Mouse (Mus musculus) neural tube, embryonic 10.5 days (tissue): ENCODE measurements around the gene Tm2d1.
"Not testable (repeated sequence)": the region's sequence is repeated elsewhere in the genome, so short reads cannot be mapped to it uniquely, and the experiment has no call there.

Experiments
- DNase-seq: peaks from one replicate; pipeline ENCODE4 v3.0.0-alpha.2; 2017; ENCODE audit warnings: low spot score; ENCODE audit errors: extremely low spot score

The Tm2d1 gene

DNA sequence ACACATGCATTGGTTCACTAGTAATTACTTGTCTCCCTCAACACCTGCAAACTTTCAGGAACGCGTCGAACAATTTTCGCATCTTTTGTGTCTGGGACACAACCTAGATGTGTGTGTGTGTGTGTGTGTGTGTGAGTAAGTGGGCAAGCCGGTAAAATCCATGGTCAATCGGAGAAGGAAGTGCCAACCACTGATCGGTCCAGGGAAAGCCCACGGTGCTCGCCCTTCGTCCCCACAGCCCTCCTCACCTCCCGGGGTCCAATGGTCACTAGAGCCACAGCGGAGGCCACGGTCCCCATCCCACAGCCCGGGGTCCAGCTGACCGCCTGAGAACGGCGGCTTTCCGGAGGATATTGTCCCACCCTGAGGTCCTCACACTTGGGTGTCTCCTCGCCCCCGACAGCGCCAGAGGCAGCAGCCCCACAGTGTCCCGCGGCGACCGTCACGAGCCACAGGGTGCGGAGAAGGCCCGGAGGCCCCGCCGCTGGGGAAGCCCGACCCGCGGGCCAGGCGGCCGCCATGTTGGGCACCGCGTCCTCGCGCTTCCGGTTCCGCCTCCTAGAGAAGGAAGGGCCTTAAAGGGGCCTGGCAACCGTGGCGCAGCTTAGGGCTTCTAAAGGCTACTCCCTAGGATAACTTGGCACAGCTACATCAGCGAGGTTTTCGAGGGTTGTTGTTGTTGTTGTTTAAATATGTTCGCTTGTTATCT, at the start of gene Tm2d1:
Gene Tm2d1, minus strand, starts transcription at position 591 of the 709 bp plus-strand sequence.
- DNase-seq, result peak; percentile 89

DNA sequence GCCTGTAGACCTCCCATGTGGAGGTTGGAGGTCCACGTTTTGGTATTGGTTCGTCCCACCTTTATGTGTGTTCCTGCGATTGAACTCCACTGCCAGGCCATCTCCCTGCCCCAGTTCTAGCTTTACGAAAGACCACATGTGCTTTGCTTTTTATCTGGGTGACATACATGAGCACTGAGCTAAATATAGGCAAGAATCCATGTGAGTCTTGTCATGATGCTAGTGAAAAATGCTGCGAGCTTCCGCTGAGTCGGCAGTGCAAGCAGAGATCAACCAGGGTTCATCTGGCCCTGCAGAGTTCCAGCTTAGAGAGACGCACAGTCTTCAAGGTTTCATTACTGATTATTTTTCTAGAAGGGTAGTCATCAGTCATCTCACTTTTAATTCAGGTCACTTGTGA, 45.3 kb upstream of the Tm2d1 start:
- DNase-seq, result no peak

DNA sequence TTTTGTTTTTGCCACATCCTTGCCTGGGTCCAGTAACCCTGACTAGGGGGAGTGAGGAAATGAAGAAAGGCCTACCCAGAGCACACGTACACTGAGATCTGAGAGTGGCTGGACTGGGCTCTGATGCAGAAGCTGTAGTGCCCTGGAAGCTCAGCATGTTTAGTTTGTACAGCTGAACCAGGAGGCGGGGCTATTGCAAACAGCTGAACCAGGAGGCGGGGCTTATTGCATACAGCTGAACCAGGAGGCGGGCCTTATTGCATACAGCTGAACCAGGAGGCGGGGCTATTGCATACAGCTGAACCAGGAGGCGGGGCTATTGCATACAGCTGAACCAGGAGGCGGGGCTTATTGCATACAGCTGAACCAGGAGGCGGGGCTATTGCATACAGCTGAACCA, 32.0 kb upstream of the Tm2d1 start:
- not testable (repeated sequence) for DNase-seq

DNA sequence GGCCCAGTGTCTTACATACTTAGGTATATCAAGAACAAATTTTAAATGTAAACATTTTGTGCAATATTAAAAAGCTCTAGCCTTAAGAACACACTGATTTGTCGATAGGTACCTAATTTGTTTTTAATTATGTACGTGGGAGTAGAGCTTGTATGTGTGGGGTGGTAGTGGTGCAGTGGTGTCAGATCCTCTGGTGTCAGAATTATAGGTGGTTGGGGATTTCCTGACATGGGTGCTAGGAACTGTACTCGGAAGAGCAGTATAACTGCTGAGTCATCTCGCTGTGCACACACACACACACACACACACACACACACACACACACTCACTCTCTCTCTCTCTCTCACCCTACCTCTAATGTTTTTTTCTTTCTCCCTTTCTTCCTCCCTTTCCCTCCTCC, 25.3 kb upstream of the Tm2d1 start:
- DNase-seq, result no peak

DNA sequence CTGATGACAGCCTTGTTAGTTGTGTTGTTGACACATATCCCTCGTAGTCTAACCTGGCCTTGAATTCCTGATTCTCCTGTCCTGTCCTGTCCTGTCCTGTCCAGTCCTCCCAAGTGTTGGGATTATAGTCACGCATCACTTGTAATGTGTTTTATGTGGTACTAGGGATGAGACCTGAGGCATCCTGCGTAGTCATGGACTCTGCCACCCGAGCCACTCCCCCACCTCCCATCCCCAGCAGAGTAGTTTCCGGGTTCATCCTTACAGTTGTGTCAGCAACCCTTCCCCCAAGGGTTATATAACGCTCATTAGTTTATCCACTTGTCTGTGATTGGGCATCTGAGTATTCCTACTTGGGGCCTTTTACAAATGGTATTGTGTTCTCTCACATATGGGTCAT, 21.3 kb upstream of the Tm2d1 start:
- DNase-seq, result no peak

DNA sequence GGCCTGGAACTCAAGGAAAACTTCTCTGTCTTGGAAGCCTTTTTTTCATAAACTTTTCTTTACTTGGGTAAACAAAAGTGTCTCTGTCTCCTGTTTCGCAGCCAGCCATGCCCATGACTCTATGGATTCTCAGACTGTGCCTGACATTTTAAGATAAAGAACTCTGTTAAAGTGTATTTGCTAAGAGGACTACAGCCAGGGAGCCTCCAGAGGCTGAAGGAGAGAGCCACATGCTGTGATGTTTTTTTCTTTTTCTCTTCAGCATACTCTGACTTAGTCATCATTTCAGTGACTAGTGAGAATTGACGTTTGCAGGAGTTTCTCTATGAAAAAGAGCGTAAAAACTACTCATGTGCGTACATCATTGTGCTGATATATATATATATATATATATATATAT, 20.4 kb upstream of the Tm2d1 start:
- no peak for DNase-seq

DNA sequence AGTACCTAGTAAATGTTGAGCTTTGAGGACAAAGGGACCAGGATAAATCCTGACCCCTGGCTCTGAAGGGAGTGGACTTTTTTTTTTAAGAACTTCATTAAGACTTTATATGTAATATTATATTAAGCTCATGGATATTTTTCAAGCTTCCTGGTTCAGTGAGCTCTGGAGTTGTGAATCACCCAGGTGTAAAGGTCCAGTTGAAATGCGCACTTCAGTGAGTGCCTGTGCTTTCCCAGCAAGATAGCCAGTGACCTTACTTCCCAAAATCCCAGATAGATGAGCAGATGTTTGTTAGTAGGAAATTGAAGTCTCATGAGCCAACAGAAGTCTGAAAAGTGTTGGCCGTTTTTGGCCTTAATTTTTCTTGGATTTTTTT, 18.5 kb upstream of the Tm2d1 start:
- DNase-seq, result no peak

DNA sequence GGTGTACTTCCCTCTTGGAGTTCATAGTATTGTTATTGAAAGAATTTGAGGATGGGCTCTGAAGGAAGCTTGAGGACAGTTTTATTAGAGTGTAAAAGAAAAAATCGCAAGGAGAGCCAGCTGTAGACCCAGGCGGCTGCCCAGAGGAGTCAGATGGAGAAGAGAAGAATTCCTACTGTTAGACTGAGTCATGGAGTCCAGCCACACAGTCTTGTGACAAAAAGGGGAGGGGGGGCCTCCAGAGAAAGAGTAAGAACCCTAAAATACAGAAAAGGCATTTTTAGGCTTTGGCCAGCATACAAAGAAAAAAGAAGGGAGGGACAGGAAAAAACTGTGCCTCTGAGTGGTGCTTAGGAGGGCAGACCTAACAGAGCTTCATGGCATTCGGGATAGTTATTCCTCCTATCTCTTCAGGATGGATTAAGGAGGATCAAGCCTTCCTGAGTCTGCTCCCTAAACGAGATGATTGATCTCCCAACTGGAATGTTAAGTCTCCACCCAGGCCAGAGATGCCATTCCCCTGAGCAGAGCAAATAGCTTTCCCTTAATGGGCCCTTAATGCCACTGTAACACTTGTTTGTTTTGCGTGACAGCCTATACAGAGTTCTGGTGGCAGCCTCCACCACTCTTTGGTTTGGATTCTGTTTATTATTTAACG, 17.9 kb upstream of the Tm2d1 start:
- no peak for DNase-seq

DNA sequence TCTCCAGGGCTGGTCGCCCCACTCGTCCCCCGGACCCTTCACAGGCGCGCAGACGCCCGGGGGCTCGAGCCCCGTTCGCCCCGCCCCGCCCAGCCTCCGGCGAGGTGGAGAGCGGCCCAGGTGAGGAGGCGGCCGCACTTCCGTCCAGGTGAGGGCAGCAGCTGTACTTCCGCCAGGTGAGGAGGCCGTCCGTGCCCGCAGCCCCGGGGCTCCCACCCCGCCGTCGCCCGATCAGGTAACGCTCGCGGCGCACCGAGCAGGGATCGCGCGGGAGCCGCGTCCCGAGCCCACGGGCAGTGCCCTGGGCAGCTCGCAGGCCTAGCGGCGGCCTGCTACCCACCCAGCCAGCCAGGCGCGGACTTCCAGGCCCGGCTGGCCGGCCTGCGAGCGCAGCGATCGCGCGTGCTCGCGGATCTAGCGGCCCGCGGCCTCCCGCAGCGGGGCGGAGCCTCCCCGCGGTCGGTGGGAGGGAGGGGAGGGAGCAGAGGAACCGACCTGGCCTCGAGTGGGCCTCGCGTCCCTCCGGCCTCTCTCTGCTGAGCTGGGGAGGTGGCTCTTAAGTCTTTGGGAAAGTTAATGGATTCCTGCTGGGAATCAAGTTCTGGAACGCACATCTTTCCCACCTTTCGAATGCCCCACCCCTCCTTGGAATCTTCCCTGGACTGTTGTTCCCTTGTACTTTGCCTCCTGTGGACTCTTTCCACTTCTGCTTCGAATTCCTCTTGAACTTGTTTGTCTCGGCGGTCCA, 12.8 kb upstream of the Tm2d1 start, which contains the start of gene Patj:
Gene Patj, plus strand, starts transcription at position 96 of the 748 bp plus-strand sequence.
- DNase-seq, result peak; percentile 60

DNA sequence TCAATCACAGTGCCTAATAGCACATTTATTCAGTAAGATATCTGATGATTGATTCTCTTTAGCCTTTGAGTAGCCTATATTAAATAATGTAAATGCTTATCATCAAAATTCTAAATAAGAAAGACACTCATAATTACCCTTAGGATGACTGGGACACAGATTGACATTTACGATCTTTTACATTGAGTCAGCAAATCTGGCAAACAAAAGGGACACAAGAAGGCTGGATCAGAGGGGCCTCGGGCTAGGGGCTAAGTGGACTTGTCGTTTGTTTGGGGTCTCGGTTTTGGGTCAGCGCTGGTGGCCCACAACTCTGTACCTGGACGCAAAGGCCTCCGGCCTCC, 12.2 kb upstream of the Tm2d1 start:
- no peak for DNase-seq

DNA sequence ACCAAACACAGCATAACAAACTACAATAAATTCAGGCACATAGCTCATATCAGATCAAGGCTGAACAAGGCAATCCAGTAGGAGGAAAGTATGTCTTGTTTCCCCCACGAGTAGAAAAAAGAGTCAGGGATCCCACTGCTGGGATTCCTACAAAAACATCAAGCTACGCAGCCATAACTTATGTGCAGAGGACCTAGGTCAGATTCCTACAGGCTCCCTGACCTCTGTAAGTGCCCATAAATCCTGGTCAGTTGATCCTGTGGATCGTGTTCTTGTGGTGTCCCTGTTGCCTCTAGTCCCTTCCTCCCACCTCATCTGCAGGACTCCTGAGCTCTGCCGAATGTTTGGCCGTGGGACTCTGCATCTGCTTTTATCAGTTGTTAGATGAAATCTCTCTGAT, 1.9 kb upstream of the Tm2d1 start:
- DNase-seq, result peak; percentile 17

DNA sequence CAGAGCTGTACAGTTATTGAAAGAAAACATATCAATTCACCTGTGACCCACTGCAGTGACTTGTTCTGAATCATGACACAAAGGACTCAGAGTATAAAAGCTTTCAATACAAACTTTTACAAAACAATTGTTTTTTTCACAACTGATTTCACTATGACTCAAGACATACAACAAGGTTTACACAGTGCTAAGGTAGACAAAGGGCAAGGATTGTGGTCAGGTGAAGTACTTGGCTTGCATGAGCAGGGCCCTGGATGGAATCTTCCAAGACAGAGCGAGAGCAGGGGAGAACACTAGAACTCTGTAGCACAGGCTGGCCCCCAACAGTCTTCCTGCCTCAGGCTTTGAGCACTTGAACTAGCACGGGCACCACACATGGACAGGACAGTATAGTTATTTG, 6.2 kb downstream of the Tm2d1 start:
- no peak for DNase-seq

DNA sequence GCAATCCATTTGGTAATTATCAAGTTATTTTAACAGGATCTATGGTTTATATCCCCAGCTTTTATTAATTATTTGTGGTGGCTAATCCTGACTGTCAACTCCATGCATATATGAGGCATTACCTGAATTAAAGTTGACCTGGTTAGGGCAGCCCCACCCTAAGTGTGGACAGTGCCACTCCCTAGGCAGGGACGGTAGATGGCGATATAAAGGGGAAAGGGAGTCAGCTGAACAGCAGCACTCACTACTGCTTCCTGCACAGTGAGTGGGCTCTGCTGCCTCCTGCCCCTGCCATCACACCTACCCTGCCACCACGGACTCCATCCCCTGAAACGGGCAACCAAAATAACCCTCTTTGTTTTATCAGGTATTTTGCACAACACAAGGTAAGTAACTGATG, 7.7 kb downstream of the Tm2d1 start:
- DNase-seq, result no peak

DNA sequence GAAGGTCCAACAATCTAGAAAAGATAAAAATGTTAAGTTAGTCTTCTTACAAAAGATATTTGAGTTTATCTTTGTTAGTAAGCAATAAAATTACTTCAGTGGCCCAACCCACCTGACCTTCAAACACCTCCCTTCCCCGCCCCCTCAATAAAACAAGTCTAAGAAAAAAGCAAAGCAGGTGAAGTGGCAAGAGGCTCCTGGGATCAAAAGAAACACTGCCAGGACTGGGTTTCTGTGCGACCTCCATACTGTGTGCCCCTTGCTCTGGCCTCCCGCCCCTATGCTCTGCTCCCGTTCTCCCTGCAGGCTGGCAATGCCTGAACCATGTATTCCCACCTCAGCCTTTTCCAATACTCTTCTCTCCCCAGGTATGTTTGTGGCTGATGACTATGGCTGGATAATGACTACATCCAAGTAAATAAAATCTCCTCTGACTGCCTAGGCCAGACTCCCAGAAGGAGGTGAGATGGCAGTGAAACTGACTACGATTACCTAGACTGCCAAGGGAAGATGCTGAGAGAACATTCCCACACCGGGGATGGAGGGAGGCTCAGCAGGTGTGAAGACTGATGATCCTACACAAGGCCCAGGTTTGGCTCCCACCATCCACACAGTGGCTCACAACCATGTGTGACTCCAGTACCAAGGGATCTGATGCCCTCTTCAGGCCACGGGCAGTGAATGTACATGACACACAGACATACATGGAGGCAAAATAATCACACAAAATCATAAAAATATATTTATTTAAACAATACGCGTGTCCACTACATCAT, 24.9 kb downstream of the Tm2d1 start:
- no peak for DNase-seq

DNA sequence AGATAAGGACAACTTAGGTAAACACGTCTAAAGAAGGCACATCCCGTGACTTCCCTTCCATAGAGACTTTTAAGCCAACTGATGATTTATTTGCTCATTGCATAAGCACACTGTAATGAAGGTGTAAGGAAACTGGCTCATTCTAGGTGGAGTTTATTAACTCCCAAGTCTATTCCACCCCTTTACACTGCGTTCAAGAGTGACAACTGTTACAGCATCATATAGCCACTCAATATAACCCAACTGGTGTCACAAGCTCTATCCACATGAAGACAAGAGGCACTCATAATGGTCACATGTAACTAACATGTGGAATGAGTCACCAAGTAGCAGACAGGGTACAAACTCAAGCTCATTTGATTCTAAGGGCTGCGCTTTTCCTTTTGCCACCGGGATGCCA, 34.5 kb downstream of the Tm2d1 start:
- no peak for DNase-seq

DNA sequence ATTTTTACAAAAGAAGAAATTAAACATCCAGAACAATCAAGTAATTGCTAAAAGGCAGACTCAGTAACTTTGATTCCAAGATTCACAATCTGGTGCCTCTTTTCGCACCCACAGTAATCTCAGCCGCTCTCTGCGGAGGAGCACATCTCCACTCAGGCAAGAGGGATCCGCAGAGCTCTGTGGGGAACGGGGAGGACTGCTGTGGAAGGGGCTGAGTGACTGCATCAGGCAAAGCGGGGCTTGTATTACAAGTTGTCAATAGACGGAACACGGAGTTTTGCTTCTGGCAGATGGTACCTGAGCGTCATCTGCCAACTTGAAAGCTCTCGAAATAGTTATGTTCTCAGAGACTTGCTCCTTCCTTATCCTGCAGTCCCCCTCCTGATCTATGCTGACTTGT, 37.3 kb downstream of the Tm2d1 start:
- DNase-seq, result no peak

DNA sequence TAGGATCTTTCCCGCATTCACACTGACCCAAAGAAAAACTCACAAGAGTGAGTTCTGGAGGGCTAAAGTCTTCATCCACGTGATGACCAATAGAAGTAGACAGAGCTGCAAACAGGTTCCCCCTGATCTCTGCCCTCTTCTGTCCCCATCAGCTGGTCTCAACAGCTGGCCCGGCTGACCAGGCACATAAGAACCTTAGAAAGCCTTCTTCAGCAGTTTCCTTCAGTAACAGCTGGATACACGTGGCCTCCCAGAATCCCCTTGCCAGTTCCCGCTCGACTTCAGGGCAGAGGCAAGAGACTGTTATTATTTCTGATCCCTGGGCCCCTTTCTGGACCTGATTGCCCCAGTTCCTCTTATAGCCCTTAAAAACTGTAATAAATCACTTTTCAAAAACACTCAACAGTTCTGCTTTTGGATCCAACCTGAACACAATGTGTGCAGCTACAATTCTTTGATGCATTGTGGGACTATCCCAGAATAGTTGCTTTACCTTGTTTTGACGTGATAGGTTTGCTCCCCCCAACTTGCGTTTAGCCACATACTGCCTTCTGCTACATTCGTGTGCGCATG, 43.0 kb downstream of the Tm2d1 start:
- no peak for DNase-seq

DNA sequence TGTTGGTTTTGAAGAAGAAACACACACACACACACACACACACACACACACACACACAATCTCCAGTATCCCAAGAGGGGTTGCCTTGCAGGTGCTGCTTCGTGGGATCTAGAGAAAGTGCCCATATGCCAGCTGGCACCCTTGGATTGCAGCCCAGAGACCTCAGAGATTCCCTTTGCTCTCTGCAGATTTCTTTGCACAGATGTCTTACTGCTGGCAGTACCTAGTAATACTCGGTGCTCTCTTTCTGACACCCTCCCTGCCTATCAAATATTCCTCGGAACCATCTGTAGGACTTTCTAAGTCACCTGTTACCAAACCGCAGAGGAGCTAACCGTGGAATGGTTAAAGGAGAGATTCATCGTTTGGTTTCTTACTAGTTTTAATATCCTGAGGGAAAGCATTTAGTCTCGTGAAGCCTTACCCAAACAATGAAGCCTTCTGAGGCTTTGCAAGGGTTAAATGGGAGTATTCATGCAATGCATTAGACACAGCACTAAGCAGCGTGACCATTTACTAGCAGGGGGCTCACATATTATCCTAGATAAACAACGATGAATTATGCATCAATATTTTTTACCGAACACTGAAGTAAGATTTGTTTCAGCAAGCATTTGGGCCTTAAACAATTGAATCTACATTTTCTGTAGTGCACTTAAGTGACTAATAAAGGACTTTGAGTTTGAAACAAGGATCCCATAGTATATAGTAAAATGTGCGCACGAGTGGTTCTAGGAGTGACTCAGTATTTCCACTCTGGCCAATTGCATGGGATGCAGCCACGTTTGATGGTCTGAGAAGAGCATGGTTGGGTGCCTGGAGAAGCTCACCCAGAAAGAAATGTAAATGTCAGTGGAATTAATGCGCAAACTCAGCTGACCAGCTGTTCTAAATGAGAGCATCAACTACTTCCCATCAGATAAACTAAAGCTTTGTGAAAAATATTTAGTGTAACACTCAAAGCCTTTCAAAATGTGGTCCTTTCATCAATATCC, 44.2 kb downstream of the Tm2d1 start:
- no peak for DNase-seq

DNA sequence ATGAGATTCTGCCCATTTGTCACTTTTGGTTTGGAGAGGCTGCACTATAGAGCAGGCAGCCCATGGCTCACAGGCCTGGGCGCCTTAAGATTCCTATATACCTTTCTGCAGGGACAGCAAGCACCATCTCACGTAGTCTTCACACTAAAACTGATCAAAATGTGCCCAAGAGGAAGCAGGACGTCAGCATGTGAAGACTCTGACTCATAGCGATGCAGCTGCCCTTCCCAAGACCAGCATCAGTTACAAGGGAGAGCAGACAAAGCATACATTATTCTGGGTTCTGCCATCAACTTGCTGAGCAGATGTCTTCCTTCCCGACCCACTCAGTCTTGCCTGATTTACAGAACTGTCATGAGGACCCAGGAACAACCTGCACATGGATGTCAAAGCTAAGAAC, 45.9 kb downstream of the Tm2d1 start:
- no peak for DNase-seq

DNA sequence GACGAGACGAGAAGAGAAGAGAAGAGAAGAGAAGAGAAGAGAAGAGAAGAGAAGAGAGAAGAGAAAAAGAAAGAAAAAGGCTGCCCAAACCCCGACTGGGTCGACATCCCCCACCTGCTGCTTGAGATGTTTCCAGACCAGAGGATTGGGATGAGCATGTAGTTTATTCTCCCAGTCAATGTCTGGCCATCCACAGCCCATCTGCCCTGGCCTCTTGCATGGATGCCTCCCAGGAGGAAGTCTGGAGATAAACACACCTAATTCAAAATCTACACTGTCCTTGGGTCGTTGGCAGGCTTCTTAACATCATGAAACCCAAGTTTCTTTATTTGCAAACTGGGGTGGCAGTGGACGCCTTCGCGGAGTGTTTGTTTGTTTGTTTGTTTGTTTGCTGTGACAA, 47.4 kb downstream of the Tm2d1 start:
- DNase-seq, result no peak
